Mouse (Mus musculus) inflammation-experienced regulatory T-cells, adult 6 months (primary cell): ENCODE results near the gene Anxa11. TPM values are rescaled to one million over a fixed set of nuclear protein-coding genes. Genes with fewer than 3 reads are reported as not detected.
"Not testable (repeated sequence)": the region's sequence is repeated elsewhere in the genome, so short reads cannot be mapped to it uniquely, and the experiment has no call there.

Source experiments
- ATAC-seq: one replicate; pipeline ENCODE4 v1.8.0; 2017
- polyA plus RNA-seq, 3 experiments: library from polyadenylated mRNA; unstranded; fragments of 100-300 nt; shearing (Covaris generic); gene quantifications; one replicate each; pipeline ENCODE4 v1.2.1; 2017

Anxa11 gene
- 10 to 100 TPM; 55.1 to 93.1 (median 65.4) TPM for polyA plus RNA-seq

DNA sequence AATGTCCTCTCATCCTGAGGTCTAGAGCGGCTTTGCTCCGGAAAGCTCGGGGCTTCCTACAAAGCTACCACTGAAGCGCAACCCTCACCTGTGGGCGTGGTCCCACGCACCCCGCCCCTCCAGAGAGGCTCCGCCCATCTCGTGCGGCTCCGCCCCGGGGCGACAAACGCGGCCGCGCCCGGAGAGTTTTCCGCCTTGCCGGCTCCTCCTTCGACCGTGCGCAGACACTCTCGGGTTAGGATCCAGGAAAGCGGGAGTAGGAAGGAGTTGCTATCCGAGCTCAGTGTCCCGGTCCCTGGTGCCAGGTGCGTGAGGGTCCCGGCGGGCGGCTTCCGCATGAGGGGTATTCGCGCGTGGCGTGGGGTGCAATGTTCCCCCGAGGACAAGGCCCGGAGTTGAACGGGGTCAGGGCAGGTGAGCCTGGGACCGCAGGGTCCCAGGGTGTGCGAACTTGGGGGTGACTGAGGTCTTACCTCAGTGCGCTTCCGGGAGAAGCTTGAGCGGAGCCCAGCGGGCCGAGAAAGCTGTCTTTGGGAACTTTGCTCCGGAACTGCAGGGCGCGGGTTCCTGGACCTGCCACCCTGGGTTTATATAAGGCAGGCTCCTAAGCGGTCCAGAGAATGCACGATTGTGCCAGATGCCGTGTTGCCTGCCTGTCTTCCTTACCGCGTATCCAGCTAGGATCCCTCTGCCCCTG, at the start of gene Anxa11:
Gene Anxa11, plus strand, starts transcription at position 166 of the 697 bp plus-strand sequence.
- ATAC-seq: peak; percentile 95

DNA sequence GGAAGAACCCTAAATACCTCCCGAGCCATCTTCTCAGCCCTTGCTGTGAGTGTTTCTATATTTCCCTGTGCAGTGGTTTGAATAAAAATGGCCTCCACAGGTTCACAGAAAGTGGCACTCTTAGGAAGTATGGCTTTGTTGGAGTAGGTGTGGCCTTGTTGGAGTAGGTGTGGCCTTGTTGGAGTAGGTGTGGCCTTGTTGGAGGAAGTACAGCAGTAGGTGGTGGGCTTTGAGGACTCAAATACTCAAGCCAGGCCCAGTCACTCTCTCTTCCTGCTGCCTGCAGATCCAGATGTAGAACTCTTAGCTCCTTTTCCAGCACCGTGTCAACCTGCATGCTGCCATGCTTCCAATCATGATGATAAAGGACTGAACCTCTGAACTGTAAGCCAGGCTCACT, 47.6 kb upstream of the Anxa11 start:
- ATAC-seq: no peak

DNA sequence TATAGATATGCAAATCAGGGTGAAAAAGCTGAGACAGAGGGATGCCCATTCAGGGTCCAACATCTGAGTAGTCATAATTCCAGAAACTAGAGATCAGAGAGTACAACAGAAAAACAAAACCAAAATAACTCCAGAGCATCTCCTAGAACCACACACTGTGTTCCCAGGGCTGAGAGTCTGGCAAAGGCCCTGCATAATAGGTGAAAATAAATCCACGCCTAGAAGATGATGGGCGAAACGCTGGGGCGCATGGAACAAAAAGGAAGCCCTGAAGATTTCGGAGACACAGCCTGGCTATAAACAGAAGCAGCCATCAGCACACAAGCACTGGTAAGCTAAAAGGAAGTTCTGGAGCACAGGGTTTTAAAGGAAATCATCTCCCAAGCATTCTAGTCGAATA, 46.9 kb upstream of the Anxa11 start:
- ATAC-seq: no peak

DNA sequence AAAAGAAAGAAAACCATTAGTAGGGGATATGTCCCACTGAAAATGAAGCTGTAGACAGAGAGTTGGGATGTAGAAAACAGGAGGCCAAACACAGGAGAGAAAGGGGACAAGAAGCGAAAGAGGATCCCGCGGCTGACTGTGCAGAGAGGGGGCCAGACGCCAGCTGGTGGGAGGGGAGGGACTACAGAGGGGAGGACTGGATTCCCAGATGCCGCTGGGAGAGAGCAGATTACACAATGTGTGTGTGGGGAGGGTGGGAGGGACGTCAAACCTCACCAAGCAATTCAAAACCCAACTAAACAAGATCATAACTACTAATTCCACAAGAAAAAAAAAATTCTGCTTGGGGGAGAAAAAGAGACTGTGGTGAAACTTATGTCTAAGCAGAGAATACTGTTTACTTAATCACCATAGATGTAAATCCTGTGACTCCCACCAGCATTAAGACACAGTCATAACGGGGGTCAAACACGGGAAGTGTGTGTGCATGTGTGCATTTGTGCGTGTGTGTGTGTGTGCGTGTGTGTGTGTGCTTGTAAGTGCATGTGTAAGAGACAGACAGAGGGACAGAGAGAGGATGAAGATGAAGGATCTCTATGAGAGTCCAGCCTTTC, 46.3 kb upstream of the Anxa11 start:
- no peak for ATAC-seq

DNA sequence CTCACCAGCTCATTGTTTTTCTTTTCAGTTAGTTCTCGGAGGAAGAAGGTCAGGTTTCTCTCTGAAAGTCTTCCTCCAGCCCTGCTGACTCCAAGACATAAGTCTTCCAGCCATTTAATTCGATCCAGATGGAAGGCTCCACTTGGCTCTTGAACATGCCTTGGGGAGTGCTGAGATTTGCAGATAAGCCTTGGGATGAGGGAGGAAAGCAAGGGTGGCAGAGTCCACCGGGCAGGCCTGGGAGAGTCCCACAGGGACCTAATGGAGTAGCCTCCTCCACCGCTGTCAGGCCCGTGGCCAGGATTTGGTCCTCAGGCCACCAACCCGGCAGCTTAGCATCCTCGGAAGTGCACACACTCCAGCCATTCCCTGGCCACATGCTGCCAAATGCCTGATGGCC, 45.3 kb upstream of the Anxa11 start:
- ATAC-seq: no peak

DNA sequence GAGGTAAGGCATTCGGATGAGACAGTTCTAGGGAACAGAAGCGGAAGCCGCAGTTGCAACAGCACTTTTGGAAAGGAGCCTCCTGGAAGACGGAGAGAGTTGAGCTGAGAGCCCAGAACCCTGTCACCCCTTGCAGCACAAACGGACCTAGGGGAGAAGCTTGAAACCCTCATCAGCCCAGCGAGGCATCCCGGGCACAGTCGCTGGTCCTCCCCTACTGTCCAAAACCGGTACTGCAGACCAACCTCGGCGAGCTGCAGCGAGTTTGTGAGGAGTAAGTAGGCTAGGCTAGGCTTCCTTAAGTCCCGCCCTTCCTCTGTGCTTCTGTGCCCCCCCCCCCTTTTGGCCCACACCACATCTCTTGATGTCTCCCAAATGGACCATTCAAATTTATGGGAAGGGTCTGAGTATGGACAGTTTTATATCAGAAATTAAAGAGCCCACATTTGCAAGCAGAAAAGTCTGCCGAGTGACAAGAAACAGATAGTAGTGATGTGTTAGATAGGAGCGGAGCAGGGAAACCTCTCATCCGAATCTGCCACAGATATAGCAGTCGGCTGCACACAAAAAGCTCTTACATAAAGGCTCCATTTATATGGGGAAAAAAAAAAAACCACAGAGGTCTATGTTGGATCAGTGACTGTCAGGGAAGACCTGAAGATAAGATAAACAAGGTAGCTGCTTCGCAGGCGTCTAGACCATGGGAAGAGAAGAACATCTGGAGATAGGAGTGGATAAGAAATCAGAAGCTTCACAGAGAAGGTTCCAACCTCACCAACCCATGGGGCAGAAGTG, 41.6 kb upstream of the Anxa11 start:
- peak; percentile 67 for ATAC-seq

DNA sequence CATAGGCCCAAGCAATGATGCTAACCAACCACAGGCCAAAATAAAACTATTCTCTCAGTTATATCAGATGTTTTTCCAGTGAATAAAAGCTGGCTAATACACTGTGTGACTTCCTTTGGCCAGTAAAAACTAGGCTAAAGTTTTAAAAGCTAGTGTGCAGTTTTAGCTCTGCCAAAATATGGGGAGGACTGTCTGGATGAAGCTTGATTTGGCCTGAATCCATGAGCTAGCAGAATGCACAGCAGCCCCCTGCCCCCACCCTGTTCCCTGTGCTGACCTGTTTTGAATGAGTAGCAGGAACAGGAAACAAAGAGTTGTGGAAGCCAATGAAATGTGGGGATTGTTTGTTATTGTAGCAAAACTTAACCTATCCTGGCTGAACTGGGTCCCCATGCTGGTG, 39.4 kb upstream of the Anxa11 start:
- ATAC-seq: no peak

DNA sequence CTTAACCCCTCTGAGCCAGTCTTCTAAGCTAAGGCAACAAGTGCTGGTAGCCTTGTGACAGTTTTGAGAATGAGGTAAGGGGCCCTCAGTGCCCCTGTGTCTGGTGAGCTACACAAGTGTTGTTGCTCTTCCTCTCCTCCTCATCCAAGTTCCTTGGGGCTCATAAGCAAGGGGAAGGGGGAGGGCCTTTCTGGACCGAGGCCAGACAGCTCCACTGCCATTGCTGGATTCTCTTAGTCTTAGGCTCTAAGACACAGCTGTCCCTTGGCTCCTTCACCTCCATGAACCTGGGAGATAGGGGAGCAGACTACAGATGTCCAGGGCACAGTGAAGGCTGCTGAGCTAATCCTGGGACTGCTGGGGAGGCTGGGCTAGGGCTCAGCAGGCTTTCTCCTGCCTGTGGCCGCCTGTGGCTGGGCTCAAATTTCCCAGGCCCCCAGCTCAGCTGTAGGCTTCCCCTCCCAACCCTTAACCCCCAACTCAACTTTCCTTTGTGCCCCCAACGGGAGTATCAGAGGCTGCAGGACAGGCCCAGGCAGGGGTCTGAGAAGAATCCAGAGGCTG, 38.6 kb upstream of the Anxa11 start:
- ATAC-seq: no peak

DNA sequence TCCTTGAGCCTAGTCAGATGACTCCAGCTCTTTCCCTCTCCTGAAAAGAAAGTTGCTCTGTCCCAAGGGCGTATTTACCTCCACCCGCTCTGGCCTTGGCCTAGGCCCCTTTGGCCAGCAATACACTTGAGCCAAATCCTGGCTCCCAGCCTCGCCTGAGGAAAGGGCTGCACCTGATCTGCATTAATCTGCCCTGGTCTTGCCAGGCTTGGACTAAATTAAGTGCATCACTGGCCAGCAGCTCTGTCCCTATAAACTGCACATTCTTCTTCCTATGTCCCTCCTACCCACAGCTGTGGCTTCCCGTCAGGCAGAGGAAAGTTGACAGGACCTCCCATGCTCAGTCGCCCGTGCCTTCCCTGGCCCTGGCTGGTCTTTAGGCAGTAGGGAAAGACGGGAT, 36.1 kb upstream of the Anxa11 start:
- ATAC-seq: no peak

DNA sequence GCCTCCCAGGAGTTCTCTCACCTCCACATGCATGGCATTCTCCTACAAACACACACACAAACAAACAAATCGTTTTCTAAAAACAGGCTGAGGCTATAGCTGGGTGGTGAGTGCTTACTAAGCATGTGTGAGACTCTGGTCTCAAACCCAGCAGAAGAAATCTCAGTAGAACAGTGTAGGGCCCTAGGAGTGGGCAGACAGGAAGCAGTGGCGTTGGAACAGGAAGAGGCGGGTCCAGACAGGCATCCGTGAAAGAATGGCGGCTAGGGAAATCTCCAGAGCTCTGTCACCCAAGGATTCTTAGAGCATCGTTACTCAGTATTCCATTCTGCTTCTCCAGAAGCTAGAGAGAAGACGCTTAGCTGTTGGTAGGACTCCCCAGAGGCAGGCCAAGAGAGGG, 35.4 kb upstream of the Anxa11 start:
- ATAC-seq: no peak

DNA sequence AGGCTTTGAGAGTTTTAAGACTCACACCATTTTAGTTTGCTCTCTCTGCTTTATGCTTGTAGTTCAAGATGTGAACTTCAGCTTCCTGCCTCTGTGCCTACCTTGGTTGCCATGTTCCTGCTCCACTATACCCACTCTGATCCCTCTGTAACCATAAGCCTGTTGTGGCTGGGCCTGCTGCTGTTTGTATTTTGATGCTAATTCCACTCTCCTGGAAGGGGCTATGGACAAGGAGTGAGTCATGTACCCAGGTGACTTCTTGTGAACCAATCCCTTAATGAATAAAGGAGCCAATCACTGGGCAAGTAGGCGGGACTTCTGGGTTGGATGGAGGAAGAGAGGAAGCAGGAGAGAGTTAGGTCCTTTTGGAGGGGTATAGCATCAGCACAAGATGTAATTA, 30.9 kb upstream of the Anxa11 start:
- ATAC-seq: not testable (repeated sequence)

DNA sequence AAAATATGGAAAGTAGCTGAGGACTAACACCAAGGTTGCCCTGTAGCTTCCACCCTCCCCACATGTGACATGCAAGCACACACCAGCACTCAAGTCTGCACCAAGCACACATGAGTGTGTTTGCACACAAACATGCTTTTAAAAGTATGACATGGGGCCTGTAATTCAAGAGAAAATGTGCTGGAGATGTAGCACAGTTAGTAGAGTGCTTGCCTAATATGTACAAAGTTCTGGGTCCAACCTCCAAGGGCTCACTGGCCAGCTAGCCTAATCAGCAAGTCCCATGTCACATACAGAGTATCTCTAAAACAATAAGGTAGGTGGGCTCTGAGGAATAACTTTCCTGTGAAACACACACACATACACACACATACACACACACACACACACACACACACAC, 27.8 kb upstream of the Anxa11 start:
- no peak for ATAC-seq

DNA sequence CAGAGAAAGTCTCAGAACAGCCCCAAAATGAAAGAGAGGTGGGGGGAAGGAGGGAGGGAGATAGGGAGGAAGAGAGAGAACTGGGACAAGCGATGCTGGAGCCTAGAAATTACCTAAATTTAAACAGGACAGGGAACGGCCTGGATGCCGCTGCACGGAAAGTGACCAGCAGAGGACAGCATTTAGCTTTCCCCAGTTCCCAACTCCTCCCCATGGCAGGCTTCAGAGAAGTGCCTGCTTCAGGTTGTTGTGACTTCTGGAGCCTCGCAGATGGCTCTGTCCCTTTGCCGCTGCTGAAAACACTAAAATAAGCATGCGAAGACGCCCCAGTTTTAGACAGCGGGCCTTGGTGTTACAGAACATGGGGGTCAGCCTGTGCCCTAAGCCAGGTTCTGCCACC, 25.5 kb upstream of the Anxa11 start:
- ATAC-seq: no peak

DNA sequence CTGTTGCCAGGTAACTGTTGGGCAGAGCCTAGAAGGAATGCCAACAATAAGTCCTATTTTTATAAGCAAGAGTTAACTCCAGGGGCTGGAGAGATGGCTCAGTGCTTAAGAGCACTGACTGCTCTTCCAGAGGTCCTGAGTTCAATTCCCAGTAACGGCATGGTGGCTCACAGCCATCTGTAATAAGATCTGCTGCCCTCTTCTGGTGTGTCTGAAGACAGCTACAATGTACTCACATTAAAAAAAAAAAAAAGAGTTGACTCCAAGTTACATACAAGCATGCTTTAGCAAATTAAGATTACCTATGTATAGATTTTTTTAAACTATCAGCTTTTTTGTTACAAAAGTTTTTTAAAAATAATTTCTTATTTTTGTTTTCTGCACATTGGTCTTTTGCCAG, 19.4 kb upstream of the Anxa11 start:
- ATAC-seq: no peak

DNA sequence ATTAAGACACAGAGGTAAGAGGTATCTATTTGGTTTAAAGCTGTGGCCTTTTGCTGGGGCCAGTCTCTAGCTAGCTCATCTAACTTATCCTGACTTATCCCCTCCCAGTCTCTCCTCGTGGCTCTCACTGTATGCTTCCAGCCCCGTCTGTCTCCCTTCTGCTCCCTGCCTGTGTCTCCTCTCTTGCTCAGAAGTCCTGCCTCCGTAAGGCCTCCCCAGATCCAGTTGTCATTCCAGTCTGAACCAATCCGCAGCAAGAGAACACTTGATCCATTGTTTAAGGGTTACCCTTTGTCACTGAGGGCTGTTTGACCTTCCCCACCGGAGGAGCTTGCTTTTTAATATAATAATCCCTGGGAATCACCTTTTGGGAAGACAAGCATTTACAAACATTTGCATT, 17.0 kb upstream of the Anxa11 start:
- ATAC-seq: no peak

DNA sequence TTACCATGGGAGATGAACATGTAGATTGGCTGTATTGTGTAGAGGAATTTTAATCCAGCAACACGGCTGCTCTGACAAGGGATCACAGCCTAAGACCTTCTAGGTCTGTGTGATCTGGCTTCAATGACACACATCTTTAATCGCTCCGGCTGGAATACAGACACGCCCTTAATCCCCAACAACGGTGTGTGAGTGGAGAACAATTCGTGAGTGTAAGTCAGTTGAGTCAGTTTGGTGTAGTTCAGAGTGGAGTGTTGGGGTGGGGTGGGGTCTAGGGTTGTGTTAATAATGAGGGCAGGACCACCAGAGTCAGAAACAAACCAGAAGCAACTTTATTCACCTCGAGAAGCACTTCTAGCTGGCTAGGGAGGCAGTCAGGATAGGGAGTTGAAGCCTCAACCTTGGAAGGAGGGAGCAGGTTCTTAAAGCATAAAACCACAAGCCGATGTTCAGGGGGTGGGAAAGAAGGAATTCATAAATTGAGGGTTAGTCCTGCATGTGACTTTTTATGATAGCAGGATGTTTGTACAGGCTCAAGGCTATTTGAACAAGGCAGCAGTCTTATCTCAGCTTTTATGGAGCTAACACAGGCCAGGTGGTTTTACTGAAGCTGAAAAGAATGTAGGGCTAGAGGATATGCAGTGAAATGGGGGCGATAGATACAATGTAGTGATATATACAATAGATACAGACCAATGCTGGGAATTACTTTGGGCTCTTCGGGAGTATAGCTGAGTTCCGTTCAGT, 15.9 kb upstream of the Anxa11 start:
- no peak for ATAC-seq

DNA sequence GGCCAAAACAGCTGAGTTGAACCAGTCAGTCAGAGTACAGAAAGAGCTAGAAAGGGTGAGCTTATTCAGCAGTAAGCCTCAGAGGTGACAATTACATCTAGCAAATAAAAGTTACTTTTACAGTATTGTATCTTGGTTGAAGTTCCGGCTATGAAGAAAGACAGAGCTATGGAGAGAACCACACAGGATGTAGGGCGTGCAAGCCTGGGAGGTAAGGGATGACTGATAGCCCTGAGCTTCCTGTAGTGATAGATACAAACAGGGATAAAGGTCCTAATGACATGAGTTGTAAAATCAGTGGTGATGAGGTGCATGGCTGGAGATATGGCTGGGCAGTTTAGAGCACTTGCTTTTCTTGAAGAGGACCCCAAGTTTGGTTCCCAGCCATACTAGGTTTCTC, 15.1 kb upstream of the Anxa11 start:
- ATAC-seq: no peak

DNA sequence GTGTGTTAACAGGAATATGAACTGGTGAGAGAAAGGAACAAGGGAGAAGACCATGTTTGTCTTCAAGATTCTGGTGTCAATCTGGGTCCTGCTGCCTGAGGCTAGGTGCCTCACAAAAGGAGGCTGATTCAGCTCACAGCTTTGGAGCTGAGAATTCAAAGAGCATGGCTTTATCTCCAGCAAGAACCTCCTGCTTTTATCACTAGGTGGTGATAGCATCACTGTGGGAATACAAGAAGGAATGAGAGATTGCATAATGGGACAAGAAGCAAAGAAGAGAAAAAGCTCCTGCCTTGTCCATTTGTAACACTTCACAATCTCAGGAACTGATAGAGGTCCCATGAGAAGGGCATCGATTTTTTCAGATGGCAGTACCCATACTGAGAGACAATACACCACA, 10.6 kb upstream of the Anxa11 start:
- no peak for ATAC-seq

DNA sequence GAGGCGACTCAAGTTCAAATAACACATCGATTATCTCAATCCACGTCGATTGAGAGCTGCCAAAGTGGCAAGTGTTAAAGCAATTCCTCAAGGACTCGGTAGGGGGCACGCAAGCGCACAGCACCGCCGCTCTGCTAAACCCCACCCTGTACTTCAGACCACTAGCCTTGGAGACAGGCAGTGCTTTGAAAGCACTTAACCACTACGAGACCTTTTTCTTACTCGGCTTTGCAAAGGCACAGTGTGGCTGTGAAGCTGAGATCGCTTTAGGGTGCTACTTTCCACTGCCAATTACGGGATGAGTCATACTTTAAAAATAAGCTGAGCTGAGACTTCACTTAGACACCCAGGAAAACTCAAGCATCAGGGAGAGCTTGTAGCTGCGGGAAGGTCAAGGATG, 9.7 kb upstream of the Anxa11 start:
- ATAC-seq: peak; percentile 88

DNA sequence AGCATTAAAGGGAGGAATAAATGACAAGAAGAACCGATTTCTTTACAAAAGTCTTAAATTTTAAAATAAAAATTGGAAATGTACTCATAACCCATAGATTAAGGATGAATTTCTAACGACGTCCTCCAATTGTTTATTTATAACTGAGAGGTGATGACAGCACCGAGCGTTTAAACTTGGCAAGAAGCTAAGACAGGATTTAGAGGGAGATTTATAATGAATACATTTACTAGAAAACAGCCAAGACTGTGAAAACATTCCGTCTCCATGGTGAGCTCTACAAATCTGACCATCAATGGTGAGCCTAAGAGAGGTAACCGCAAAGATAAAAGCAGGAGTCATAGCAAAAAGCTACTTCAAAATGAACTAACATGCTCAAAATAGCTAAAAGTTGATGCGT, 3.5 kb upstream of the Anxa11 start:
- no peak for ATAC-seq

DNA sequence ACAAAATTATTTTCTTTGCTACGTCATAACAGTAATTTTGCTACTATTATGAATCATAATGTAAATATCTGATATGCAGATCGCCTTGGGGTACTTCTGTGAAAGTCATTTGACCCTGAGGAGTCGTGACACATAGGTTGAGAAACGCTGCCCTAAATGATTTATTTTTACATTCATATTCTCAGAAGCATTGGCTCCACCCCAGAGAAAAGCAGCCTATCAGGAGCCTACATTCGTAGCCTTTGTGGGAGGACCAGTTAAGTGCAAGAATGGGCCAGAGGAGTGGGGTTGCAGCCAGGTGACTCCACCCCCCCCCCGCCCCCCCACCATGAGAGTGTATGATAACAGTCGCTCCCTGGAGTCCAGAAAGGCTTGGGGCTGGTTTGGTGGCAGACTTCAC, 2.2 kb upstream of the Anxa11 start:
- no peak for ATAC-seq

DNA sequence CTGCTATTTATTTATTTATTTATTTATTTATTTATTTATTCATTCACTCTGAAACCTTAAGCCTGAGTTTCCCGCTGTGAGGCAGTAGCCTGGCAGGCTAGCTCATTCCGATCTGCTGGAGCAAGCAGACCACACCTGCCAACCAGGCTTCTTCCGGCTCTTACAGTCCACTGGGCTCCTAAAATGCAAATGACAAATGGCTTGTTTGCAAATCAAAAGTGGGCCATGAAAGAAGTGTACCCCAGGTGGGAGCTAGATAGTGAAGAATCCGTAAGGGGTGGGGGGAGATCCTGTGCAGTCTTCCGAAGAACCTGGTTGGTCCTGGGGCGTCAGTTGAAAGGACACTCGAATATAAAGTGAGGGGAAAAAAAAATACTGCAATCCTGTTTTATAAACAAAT, 995 bp upstream of the Anxa11 start:
- ATAC-seq: no peak

DNA sequence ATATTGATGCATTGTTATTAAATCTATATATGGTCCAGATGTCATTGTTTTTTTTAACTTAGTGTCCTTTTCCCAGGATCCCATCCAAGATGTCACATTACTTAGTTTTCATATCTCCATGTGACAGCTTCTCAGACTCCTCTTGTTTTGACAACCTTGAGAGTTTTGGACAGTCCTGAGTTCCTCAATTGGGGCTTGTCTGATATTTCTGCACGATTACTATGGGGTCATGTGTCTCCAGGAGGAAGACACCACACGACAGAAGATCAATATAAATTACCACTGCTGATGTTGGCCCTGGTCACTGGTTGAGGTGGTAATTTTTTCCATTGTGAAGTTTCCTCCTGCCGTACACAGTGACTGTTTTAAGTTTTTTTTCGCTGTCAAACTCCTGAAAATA, 377 bp upstream of the Anxa11 start:
- no peak for ATAC-seq
